Mouse (Mus musculus): ENCODE measurements around the gene Rhox3f.
"Not testable (repeated sequence)": the region's sequence is repeated elsewhere in the genome, so short reads cannot be mapped to it uniquely, and the experiment has no call there.

Gene Rhox3f

DNA sequence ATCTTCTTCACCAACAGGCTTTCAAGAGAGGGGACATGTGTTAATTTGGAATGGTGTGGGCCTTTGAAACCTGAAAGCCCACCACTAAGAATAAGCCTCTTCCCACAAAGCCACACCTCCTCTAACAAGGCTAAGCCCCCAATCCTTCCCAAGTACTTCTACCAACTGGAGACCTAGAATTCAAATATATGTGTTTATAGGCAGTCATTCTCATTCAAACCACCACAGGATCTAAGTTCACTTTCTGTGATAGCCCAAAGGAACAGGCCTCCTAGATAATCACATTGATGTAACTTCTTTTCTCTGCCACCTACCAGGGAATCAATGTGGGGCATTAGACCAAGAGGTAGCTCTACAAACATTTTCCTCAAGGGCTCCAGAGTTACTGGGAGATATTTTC is at the start of gene Rhox3f:
Gene Rhox3f, plus strand, starts transcription at position 301 of the 400 bp plus-strand sequence.
- DNase-seq: not testable (repeated sequence)

DNA sequence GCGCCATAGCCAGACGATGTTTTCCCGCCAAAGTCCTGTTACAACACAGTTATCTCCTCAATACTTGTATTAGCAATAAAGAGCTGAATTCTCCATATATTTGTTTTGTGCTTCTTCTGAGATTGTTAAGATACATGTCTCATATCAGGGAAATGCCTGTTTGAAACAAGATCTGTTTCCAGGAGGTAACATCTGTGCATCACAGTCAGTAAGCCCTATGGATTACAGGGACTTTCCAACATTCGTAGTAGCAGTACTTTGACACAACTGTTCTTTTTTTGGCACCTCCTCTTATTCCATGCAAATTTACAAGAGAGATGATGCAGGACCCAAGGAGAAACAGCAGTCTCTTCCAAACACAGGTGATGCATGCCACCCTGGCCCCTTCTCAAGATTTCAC is 39.1 kb upstream of the Rhox3f start, which contains the start of gene Rhox3e:
Gene Rhox3e, plus strand, starts transcription at position 301 of the 400 bp plus-strand sequence.
- DNase-seq: not testable (repeated sequence)

DNA sequence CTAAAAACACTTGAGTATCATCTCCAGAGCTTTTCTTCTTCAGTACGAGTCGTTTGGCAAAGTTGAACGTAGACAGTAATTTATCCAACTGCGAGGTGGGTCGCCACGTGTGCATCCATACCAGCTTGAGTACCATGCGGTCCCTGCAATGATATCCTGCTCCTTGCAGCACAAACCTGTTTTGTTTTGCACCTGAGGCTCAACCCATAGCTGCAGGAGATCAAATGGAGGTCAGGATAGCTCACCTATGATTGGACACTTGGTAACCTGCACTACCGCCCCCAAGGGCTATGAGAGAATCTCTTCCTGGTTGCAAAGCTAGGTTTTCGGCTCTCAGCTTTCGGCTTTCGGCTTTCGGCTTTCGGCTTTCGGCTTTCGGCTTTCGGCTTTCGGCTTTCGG is 23.7 kb upstream of the Rhox3f start, which contains the start of gene Rhox4e:
Gene Rhox4e, plus strand, starts transcription at position 301 of the 400 bp plus-strand sequence.
- DNase-seq: not testable (repeated sequence)

DNA sequence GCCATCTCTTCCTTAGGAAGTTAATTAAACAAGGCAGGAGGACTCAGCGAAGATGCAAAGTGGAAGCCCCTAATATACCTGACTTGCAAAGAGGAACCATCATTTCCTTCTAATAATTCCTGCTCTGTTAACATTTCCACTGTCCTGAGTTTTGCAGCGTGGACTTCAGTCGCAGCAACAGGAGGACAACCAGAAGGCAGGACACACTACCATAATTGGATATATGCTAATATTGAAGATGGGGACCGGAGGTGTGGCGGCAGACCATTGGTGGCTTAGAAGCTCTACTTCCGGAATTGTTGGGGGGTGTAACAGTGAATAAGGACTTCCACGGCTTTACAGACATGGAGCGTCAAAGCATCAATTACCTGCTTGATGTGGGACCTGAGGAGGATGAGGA is 9.7 kb upstream of the Rhox3f start, which contains the start of gene Rhox2f:
Gene Rhox2f, plus strand, starts transcription at position 301 of the 400 bp plus-strand sequence.
- not testable (repeated sequence) for DNase-seq

DNA sequence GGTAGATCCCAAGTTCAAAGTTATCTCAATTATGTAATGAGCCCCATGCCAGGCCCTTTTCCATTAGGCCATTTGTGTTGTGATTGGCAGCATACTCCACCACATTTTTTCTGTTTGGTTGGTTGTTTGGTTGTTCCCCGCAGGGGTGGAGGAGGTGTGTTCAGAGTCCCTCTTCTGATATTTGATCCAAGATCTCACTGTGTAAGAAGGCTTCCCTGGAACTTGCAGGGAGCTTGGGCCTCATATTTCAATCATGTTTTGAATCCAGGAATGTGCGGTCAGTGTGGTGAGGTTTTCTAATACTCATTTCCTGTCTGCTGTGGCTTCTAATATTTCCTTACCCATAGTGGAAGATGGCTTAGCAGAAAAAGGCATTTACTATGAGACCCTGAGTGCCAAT is 8.2 kb upstream of the Rhox3f start:
- DNase-seq: not testable (repeated sequence)

DNA sequence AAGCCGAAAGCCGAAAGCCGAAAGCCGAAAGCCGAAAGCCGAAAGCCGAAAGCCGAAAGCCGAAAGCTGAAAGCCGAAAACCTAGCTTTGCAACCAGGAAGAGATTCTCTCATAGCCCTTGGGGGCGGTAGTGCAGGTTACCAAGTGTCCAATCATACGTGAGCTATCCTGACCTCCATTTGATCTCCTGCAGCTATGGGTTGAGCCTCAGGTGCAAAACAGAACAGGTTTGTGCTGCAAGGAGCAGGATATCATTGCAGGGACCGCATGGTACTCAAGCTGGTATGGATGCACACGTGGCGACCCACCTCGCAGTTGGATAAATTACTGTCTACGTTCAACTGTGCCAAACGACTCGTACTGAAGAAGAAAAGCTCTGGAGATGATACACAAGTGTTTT is 26.8 kb downstream of the Rhox3f start, which contains the start of gene Rhox4f:
Gene Rhox4f, minus strand, starts transcription at position 101 of the 400 bp plus-strand sequence.
- not testable (repeated sequence) for DNase-seq

DNA sequence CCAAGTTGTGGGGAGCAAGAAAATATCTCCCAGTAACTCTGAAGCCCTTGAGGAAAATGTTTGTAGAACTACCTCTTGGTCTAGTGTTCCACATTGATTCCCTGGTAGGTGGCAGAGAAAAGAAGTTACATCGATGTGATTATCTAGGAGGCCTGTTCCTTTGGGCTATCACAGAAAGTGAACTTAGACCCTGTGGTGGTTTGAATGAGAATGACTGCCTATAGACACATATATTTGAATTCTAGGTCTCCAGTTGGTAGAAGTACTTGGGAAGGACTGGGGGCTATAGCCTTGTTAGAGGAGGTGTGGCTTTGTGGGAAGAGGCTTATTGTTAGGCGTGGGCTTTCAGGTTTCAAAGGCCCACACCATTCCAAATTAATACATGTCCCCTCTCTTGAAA is 47.7 kb downstream of the Rhox3f start, which contains the start of gene Rhox3g:
Gene Rhox3g, minus strand, starts transcription at position 101 of the 400 bp plus-strand sequence.
- not testable (repeated sequence) for DNase-seq

Measured in cerebellum, adult 9-11 months (tissue).